Mouse (Mus musculus): ENCODE measurements around the gene Ccdc153.
A peak's percentile ranks its signal among the peaks of the same experiment; 100 is the strongest.

Gene Ccdc153

DNA sequence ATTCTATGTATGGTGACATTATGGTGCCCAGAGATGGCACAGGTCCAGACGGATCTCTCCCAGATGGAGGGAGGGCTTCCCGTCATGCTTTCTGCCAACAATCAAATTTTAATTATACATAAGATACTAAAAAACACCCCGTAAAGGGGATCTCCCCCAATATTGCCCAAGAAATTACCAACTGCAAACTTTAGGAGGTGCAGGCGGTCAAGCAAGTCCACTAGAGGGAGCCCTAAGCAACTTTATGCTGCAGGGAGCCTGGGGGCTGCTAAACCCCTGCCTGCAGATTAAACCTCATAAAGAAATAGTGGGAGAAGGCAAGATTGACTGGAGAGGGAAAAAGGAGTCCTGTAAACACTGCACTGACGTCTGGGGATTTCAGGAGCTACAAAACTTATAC, 1.0 kb upstream of the Ccdc153 start:
- DNase-seq (ENCODE audit: low read depth, low spot score), result peak; percentile 76

DNA sequence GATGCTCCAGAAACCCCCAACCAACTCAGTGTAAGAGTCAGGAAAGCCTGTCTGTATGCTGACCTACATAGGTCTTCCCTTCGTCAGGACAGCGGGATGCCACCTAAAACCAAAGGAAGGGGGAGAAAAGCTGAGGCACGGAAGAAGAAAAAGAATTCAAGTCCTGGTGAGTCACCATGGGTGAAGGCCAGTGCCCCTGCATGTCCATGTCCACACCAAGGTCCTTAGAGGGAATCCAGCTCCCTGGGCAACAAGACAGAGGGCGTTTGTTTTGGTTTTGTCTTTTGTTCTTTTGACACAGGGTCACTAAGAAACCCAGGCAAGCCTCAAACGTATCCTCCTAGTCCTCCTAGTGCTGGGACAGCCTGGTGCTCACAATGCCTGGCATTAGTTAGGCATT, 435 bp downstream of the Ccdc153 start:
- no peak for DNase-seq (ENCODE audit: low read depth, low spot score)

DNA sequence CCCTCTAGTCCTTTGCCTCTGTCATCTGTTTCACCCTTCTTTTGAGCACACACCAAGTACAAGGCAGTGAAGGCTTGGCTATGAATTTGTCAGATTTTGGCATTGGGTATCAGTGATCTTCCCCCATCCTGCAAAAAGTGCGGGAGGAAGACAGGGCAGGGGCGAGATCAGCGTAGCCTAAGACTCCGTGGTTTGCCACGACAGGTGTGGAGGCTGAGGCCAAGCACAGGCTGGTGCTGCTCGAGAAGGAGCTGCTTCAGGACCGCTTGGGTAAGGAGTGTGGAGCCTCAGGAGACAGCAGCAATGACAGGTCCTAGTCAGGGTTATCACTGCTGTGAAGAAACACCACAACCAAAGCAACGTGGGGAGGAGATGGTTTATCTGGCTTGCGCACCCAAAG, 942 bp downstream of the Ccdc153 start:
- DNase-seq (ENCODE audit: low read depth, low spot score), result no peak

- DNase-seq (ENCODE audit: low read depth, low spot score), result no peak
These were observed 3.1 kb downstream of the Ccdc153 start for GRCm38 (mm10) chr9:44243621-44244020.

DNA sequence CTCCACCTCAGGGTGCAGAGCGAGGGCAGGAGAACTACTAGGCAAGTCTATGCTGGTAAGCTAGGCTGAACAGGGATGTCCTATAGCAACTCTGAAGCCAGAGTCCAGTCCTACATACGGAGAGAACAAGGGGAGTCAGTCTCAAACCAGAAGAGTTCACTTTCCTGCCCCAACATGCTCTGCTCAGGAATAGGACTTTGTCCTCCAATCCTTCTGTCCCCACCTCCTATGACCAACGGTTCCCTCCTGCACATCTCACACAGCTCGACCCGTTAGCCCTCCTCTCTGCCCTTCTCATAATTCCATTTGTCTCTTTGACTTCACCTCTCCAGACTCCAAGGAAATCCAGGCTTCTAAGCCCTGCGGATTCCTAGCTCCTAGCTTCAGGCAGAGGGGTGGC, 7.4 kb downstream of the Ccdc153 start:
- no peak for DNase-seq (ENCODE audit: low read depth, low spot score)

GRCm38 (mm10) chr9:44249181-44250146, 9.0 kb downstream of the Ccdc153 start:
- peak; percentile 34 for DNase-seq (ENCODE audit: low read depth, low spot score)

DNA sequence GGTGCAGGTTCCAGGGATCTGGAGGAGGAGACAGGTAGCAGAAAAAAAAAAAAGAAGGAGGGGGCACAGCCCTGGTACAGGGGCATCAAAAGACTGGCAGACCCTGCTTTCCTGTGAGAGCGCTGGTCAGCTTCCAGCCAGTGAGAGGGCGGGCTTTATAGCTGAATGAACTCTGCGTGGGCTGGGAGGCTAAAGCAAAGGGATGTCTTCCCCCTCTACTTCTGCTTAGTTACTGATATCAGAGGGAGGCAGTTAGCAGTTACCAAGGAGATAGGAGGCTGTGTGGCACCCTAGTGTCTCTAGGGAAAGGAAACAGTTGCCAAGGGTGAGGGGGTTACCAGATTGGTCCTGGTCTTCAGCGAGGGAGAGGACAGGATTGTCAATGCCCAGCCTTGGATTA, 10.0 kb downstream of the Ccdc153 start:
- no peak for DNase-seq (ENCODE audit: low read depth, low spot score)

DNA sequence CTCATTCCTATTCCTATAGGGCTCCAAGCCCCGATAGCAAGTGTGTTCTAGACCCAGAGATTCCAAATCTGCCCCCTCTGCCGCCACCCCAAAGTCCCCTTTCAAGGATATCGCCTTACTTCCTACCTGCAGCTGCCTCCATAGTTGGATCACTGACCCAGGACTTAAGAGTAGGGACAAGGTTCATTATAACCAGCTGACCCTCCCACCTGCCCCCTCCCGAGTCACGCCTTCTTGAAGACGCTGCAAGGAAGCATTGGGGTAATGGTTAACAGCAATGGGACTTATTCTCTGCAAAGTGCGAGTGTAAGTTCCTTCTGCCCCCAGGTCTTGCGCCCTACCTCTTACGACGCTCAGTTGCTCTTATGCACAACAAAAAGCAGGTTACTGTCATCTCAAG, 10.8 kb downstream of the Ccdc153 start, which contains the start of gene Pdzd3:
Gene Pdzd3, minus strand, starts transcription at position 158 of the 400 bp plus-strand sequence.
- no peak for DNase-seq (ENCODE audit: low read depth, low spot score)

DNA sequence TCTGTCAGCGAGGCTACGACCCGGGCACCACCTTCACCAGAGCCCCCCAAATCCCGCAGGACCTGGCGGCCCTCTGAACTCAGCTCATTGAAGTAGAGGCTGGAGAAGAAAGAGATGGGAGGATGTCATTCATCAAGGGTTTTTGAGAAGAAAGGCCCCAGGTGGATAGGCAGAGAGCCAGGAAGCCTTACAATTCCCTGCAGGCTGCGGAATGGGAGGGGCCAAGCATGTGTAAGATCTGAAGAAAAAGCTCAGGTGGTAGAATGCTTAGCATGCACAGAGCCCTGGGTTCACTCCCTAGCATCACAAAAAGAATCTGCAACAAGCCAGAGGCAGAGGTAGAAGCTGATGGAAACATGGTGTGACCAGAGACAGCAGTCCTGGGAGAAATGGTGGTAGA, 13.0 kb downstream of the Ccdc153 start:
- DNase-seq (ENCODE audit: low read depth, low spot score), result no peak

DNA sequence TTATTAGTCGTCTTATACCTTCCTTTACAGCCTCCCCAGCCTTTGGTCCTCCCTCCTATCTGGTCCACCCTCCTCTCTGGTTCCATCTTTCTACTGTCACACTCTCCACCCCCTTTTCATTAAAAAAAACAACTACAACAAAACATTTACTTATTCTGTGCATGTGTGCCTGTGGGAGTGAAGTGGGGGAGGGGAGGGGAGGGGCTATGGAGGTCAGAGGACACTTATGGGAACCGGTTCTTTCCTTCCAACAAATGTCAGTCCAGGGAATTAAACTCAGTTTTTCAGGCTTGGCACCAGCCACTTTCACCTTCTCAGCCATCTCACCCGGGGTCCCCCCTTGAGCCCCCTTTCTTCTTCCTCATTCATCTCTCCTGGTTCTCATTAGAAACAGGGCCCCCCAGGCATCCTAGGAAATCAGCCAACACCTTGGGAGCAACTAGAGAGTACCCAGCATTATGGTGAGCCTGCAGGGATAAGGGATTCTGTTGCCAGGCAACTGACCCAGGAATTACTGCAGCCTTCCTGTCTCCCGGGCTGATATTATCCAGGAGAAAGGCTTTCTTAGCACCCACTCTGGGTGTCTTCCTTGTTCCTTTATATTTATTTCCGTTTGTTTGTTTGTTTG, 14.1 kb downstream of the Ccdc153 start:
- peak; percentile 28 for DNase-seq (ENCODE audit: low read depth, low spot score)

DNA sequence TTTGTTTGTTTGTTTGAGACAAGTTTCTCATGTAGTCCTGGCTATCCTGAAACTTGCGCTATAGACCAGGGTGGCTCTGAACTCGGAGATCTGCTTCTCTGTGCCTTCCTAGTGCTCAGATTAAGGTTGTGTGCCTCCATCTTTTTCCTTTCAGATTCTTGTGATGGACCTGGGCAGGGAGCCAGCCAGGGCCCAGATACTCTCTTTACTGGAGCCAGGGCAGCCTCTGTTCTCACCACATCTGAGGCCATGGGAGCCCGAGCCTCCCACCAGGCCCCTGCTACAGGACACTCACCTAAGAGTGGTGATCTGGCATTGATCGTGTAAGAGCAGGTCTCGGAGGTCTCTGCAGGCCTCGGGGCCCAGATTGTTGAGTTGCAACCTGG, 14.7 kb downstream of the Ccdc153 start:
- no peak for DNase-seq (ENCODE audit: low read depth, low spot score)

DNA sequence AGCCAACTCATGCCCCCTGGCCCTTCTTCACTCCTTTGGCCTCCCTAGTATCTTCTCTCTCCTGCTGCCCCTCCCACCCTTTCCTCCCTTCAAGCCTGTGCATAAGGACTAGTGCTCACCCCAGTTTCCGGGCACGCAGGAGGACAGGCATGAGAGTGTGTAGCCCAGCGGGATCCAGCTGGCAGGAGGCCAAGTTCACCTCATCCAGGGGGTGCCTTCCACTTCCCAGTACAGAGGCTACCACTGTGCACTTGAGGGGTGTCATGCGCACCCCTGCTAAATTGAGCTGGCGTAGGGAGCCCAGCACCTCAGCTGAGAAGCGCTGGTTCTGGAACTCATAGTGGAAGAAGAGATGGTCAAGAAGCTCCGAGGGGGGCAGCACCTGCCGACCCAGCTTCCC, 15.7 kb downstream of the Ccdc153 start:
- no peak for DNase-seq (ENCODE audit: low read depth, low spot score)

- DNase-seq (ENCODE audit: low read depth, low spot score), result no peak
These were observed 18.5 kb downstream of the Ccdc153 start for GRCm38 (mm10) chr9:44259014-44259413.

DNA sequence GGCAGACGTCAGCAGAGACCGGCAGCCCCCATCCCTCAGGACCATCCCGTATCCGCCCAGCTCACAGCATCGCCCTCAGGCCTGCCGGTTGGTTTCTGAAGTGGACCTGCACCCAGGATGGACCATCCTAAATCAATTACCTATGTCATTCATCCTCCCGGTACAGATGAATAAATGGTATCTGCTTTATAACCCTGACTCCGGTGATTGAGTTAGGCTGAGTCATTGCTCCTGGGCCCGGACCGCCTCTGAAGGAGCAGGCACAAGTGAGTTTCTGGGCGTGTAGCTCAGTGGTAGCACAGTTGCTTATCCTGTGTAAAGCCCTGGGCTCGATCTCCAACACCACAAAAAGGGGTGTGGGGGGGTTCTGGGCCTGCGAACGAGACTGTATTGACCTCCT, 20.9 kb downstream of the Ccdc153 start:
- DNase-seq (ENCODE audit: low read depth, low spot score), result no peak

DNA sequence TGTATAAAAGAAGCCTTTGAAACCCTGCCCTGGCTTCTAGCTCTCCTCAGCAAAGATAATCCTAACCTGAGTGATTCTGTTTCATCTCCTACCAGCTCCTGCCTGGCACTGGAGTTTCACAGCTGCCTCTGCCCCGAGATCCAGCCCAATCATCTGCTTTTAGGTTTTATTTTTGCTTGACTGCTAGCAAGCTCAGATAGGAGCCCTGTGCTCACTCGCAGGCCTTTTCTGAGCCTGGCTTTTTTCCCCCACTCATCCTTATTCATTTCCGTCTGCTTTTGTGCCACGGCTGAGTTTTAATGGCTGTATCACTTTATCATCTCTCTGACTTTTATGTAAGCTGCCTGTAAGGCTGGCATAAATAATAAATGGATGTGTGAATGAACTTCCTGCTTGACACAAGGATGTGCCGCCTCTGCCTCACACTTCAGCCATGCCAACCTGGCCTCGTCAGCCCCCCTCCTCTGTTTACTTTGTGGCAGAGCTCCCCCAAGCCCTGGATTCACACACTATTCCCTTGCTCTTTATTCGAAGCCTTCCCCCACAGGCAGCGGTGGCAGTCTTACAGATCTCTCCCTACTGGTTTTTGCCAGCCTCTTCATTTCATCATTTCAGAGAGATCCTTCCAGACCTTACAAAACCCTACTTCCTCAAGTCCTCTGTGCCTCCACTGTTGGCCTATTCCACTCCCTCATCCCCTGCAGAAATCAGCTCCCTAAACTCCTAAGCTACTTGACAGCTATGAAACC, 26.2 kb downstream of the Ccdc153 start:
- DNase-seq (ENCODE audit: low read depth, low spot score), result no peak

- no peak for DNase-seq (ENCODE audit: low read depth, low spot score)
These were observed 27.0 kb downstream of the Ccdc153 start for GRCm38 (mm10) chr9:44267319-44268026.

DNA sequence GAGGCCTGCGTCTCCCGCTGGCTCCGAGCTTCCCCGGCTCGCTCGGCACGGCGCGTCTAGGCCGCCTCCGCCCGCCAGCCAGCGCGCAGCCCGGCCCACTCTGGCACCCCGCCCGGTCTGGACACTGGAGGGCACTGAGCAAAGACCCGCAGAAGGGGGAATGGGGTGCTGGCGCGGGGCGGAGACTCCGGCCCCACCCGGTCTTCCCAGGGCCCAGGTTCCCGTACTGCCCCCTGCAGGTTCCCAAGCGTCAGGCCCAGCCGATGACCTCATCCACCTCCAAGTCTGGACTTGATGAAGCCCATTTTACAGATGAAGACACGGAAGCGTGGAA, 27.5 kb downstream of the Ccdc153 start:
- peak; percentile 81 for DNase-seq (ENCODE audit: low read depth, low spot score)

DNA sequence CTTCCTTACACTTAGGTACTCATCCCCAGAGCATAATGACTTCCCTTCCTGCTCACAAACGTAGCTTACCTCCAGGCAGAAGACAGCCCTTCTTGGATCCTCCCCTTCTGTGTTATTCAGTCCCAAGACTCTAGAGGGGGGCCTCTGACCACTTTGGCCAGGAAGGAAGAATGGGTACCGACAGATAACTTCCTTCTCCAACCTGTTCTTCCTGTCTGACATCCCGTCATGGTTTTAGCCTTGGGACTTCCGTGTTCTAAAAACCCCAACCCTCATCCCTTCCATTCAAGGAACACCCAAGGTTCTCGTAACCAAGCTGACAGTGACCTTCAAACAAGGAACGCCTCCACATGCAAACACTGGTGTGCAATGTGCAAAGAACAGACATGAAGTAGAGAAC, 28.0 kb downstream of the Ccdc153 start, which contains the start of gene Nlrx1:
Gene Nlrx1, minus strand, starts transcription at position 168 of the 400 bp plus-strand sequence.
- DNase-seq (ENCODE audit: low read depth, low spot score), result no peak

DNA sequence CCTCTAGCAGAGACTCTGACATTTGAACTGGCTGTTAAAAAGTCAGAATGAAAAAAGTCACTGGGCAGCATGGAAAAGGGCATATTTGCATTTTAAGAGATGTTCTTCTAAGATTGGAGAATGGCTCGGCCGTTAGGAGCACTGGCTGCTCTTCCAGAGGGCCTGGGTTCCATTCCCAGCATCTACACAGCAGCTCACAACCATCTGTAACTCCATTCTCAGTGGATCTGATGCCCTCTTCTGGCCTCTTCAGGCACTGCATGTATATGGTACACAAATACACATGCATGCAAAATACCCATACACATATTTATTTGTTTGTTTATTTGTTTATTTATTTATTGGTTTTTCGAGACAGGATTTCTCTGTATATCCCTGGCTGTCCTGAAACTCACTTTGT, 28.6 kb downstream of the Ccdc153 start:
- no peak for DNase-seq (ENCODE audit: low read depth, low spot score)

GRCm38 (mm10) chr9:44269973-44270372, 29.5 kb downstream of the Ccdc153 start:
- DNase-seq (ENCODE audit: low read depth, low spot score), result no peak

- DNase-seq (ENCODE audit: low read depth, low spot score), result no peak
These were observed 42.7 kb downstream of the Ccdc153 start for GRCm38 (mm10) chr9:44283183-44283582.

Measured in mesoderm, embryonic 11.5 days (tissue).